Mouse (Mus musculus): Measurements from ENCODE around the gene Kalrn. TPM values are rescaled to one million over a fixed set of nuclear protein-coding genes. Genes with fewer than 3 reads are reported as not detected.

Kalrn gene
- 15.5 and 16.8 TPM in 2 replicates for polyA plus RNA-seq (2014; fragmentation: Nextera tagmentation; extraction: Ambion mirVana)

GRCm38 (mm10) chr16:34573151-34573802 is at the start of gene Kalrn:
Gene Kalrn (minus strand): TSS chr16:34573532.
- Histone ChIP-seq H3K4me2 (peak within 1 kb of the TSS; percentile 84), H3K27me3 (ENCODE audit: control insufficient read depth, insufficient read depth, low read length) (no peaks in the 10 kb centered on the region), H3K36me3 (ENCODE audit: control insufficient read depth, insufficient read depth, low read length) (no peaks in the 10 kb centered on the region), H3K9ac (ENCODE audit: low read length) (peak within 1 kb of the TSS; percentile 99), H3K27ac (ENCODE audit: low read depth, low read length) (peak within 1 kb of the TSS; percentile 82), H3K4me3 (ENCODE audit: low read depth, low read length) (peak within 1 kb of the TSS; percentile 92), H3K4me1 (ENCODE audit: control insufficient read depth, insufficient read depth, low read length) (peaks cover 13% of the 10 kb centered on the region), H3K9me3 (ENCODE audit: control insufficient read depth, low read length) (no peaks in the 10 kb centered on the region)
- ATAC-seq (ENCODE audit: low FRiP score) (peak; percentile 92), DNase-seq (ENCODE audit: low spot score, missing footprints) (peak; percentile 98)
- 2% methylated on average over 23 of the region's 84 CpGs for WGBS

GRCm38 (mm10) chr16:34614021-34614420 is 40.7 kb upstream of the Kalrn start:
- no peak for DNase-seq (ENCODE audit: low spot score, missing footprints)
- Histone ChIP-seq H3K36me3 (ENCODE audit: control insufficient read depth, insufficient read depth, low read length) (no peaks in the 10 kb centered on the region), H3K4me1 (ENCODE audit: control insufficient read depth, insufficient read depth, low read length) (no peaks in the 10 kb centered on the region), H3K9me3 (ENCODE audit: control insufficient read depth, low read length) (no peaks in the 10 kb centered on the region), H3K4me3 (ENCODE audit: low read depth, low read length) (no peak overlapping the region), H3K27ac (ENCODE audit: low read depth, low read length) (no peak overlapping the region), H3K4me2 (no peak overlapping the region), H3K9ac (ENCODE audit: low read length) (no peak overlapping the region), H3K27me3 (ENCODE audit: control insufficient read depth, insufficient read depth, low read length) (no peaks in the 10 kb centered on the region)
- ATAC-seq (ENCODE audit: low FRiP score), result no peak
- 91% methylated on average over 2 of the region's 2 CpGs for WGBS

GRCm38 (mm10) chr16:34610137-34610536 is 36.8 kb upstream of the Kalrn start:
- DNase-seq (ENCODE audit: low spot score, missing footprints) (no peak), ATAC-seq (ENCODE audit: low FRiP score) (no peak)
- no peak overlapping the region for H3K27ac ChIP-seq (ENCODE audit: low read depth, low read length)
- no peak overlapping the region for H3K9ac ChIP-seq (ENCODE audit: low read length)
- H3K4me2 ChIP-seq, result no peak overlapping the region
- no peaks in the 10 kb centered on the region for H3K36me3 ChIP-seq (ENCODE audit: control insufficient read depth, insufficient read depth, low read length)
- H3K27me3 ChIP-seq (ENCODE audit: control insufficient read depth, insufficient read depth, low read length), result no peaks in the 10 kb centered on the region
- WGBS, result 88% methylated on average over 1 of the region's 1 CpGs
- no peaks in the 10 kb centered on the region for H3K9me3 ChIP-seq (ENCODE audit: control insufficient read depth, low read length)
- no peak overlapping the region for H3K4me3 ChIP-seq (ENCODE audit: low read depth, low read length)
- H3K4me1 ChIP-seq (ENCODE audit: control insufficient read depth, insufficient read depth, low read length), result no peaks in the 10 kb centered on the region

GRCm38 (mm10) chr16:34605679-34606078 is 32.3 kb upstream of the Kalrn start:
- Histone ChIP-seq H3K4me1 (ENCODE audit: control insufficient read depth, insufficient read depth, low read length) (no peaks in the 10 kb centered on the region), H3K9ac (ENCODE audit: low read length) (no peak overlapping the region), H3K36me3 (ENCODE audit: control insufficient read depth, insufficient read depth, low read length) (no peaks in the 10 kb centered on the region), H3K27me3 (ENCODE audit: control insufficient read depth, insufficient read depth, low read length) (no peaks in the 10 kb centered on the region), H3K27ac (ENCODE audit: low read depth, low read length) (no peak overlapping the region), H3K4me3 (ENCODE audit: low read depth, low read length) (no peak overlapping the region), H3K9me3 (ENCODE audit: control insufficient read depth, low read length) (no peaks in the 10 kb centered on the region), H3K4me2 (no peak overlapping the region)
- no peak for ATAC-seq (ENCODE audit: low FRiP score)
- 41% methylated on average over 3 of the region's 3 CpGs for WGBS
- no peak for DNase-seq (ENCODE audit: low spot score, missing footprints)

- H3K9me3 ChIP-seq (ENCODE audit: control insufficient read depth, low read length), result no peaks in the 10 kb centered on the region
- no peak overlapping the region for H3K4me2 ChIP-seq
- whole genome bisulfite sequencing, result 77% methylated on average over 6 of the region's 6 CpGs
- H3K4me3 ChIP-seq (ENCODE audit: low read depth, low read length), result no peak overlapping the region
- H3K27ac ChIP-seq (ENCODE audit: low read depth, low read length), result no peak overlapping the region
- no peak overlapping the region for H3K9ac ChIP-seq (ENCODE audit: low read length)
- no peaks in the 10 kb centered on the region for H3K4me1 ChIP-seq (ENCODE audit: control insufficient read depth, insufficient read depth, low read length)
- no peak for ATAC-seq (ENCODE audit: low FRiP score)
- no peak for DNase-seq (ENCODE audit: low spot score, missing footprints)
- no peaks in the 10 kb centered on the region for H3K36me3 ChIP-seq (ENCODE audit: control insufficient read depth, insufficient read depth, low read length)
- H3K27me3 ChIP-seq (ENCODE audit: control insufficient read depth, insufficient read depth, low read length), result no peaks in the 10 kb centered on the region
These were observed 30.5 kb upstream of the Kalrn start for GRCm38 (mm10) chr16:34603854-34604253.

GRCm38 (mm10) chr16:34603076-34603475 is 29.7 kb upstream of the Kalrn start:
- no peaks in the 10 kb centered on the region for H3K27me3 ChIP-seq (ENCODE audit: control insufficient read depth, insufficient read depth, low read length)
- H3K9ac ChIP-seq (ENCODE audit: low read length), result no peak overlapping the region
- H3K9me3 ChIP-seq (ENCODE audit: control insufficient read depth, low read length), result no peaks in the 10 kb centered on the region
- DNase-seq (ENCODE audit: low spot score, missing footprints), result no peak
- ATAC-seq (ENCODE audit: low FRiP score), result no peak
- no peak overlapping the region for H3K27ac ChIP-seq (ENCODE audit: low read depth, low read length)
- H3K4me2 ChIP-seq, result no peak overlapping the region
- H3K36me3 ChIP-seq (ENCODE audit: control insufficient read depth, insufficient read depth, low read length), result no peaks in the 10 kb centered on the region
- no peaks in the 10 kb centered on the region for H3K4me1 ChIP-seq (ENCODE audit: control insufficient read depth, insufficient read depth, low read length)
- 87% methylated on average over 4 of the region's 4 CpGs for WGBS
- H3K4me3 ChIP-seq (ENCODE audit: low read depth, low read length), result no peak overlapping the region

- no peaks in the 10 kb centered on the region for H3K9me3 ChIP-seq (ENCODE audit: control insufficient read depth, low read length)
- no peak for ATAC-seq (ENCODE audit: low FRiP score)
- no peaks in the 10 kb centered on the region for H3K36me3 ChIP-seq (ENCODE audit: control insufficient read depth, insufficient read depth, low read length)
- no peak for DNase-seq (ENCODE audit: low spot score, missing footprints)
- 76% methylated on average over 4 of the region's 4 CpGs for WGBS
- no peaks in the 10 kb centered on the region for H3K4me1 ChIP-seq (ENCODE audit: control insufficient read depth, insufficient read depth, low read length)
- H3K4me2 ChIP-seq, result no peak overlapping the region
- H3K27ac ChIP-seq (ENCODE audit: low read depth, low read length), result no peak overlapping the region
- H3K9ac ChIP-seq (ENCODE audit: low read length), result no peak overlapping the region
- H3K27me3 ChIP-seq (ENCODE audit: control insufficient read depth, insufficient read depth, low read length), result no peaks in the 10 kb centered on the region
- no peak overlapping the region for H3K4me3 ChIP-seq (ENCODE audit: low read depth, low read length)
These were observed 28.6 kb upstream of the Kalrn start for GRCm38 (mm10) chr16:34601954-34602353.

GRCm38 (mm10) chr16:34595294-34595693 is 22.0 kb upstream of the Kalrn start:
- no peaks in the 10 kb centered on the region for H3K36me3 ChIP-seq (ENCODE audit: control insufficient read depth, insufficient read depth, low read length)
- H3K27me3 ChIP-seq (ENCODE audit: control insufficient read depth, insufficient read depth, low read length), result no peaks in the 10 kb centered on the region
- H3K9ac ChIP-seq (ENCODE audit: low read length), result no peak overlapping the region
- H3K4me2 ChIP-seq, result no peak overlapping the region
- ATAC-seq (ENCODE audit: low FRiP score), result no peak
- no peak overlapping the region for H3K4me3 ChIP-seq (ENCODE audit: low read depth, low read length)
- H3K9me3 ChIP-seq (ENCODE audit: control insufficient read depth, low read length), result no peaks in the 10 kb centered on the region
- no peaks in the 10 kb centered on the region for H3K4me1 ChIP-seq (ENCODE audit: control insufficient read depth, insufficient read depth, low read length)
- no peak for DNase-seq (ENCODE audit: low spot score, missing footprints)
- 51% methylated on average over 3 of the region's 3 CpGs for WGBS
- no peak overlapping the region for H3K27ac ChIP-seq (ENCODE audit: low read depth, low read length)

- Histone ChIP-seq H3K9ac (ENCODE audit: low read length) (no peak overlapping the region), H3K36me3 (ENCODE audit: control insufficient read depth, insufficient read depth, low read length) (no peaks in the 10 kb centered on the region), H3K4me1 (ENCODE audit: control insufficient read depth, insufficient read depth, low read length) (no peaks in the 10 kb centered on the region), H3K27ac (ENCODE audit: low read depth, low read length) (no peak overlapping the region), H3K4me3 (ENCODE audit: low read depth, low read length) (no peak overlapping the region), H3K4me2 (no peak overlapping the region), H3K9me3 (ENCODE audit: control insufficient read depth, low read length) (no peaks in the 10 kb centered on the region), H3K27me3 (ENCODE audit: control insufficient read depth, insufficient read depth, low read length) (no peaks in the 10 kb centered on the region)
- 68% methylated on average over 8 of the region's 8 CpGs for WGBS
- DNase-seq (ENCODE audit: low spot score, missing footprints) (peak; percentile 78), ATAC-seq (ENCODE audit: low FRiP score) (no peak)
These were observed 21.4 kb upstream of the Kalrn start for GRCm38 (mm10) chr16:34594597-34595262.

Data from midbrain, embryonic 11.5 days (tissue).